Mouse (Mus musculus) heart, adult 2 months (tissue): ENCODE results near the gene Agtpbp1.

Experiments
- CTCF ChIP-seq: fragments of 200-600 bp; IDR thresholded peaks from 2 replicates; pipeline ENCODE4 v1.8.1; 2022; ENCODE audit warnings: antibody characterized with exemption, mild to moderate bottlenecking, moderate library complexity
- EP300 ChIP-seq: fragments of 200-500 bp; IDR thresholded peaks from 2 replicates; pipeline ENCODE4 v1.6.1; 2011; ENCODE audit warnings: low read depth, low read length, control low read depth; ENCODE audit not compliant: insufficient read depth

DNA sequence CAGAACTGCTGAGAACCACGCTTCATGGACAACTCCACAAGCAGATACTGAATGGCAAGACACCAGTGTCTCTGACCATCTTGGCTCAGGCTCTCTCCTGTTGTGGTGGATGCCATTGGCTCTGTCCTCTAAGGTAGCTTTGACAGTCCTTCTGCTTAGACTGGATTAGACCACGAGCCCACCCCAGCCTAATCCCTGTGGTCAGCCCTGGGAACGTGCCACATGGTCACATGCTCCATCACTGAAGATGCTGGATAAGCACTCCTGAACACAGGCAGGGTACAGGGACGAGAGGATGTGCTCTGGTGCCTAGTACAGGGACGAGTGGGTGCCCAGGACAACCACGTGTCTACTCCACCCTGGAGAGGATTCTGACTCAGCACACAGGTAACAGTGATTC lies 140.7 kb downstream of the Agtpbp1 start:
- TF ChIP-seq EP300, result no peak
- TF ChIP-seq CTCF, result no peak
